Mouse (Mus musculus) layer of hippocampus, adult 9-10 months (tissue): ENCODE data around the gene Wdhd1.

Source experiments
- DNase-seq: peaks from one replicate; pipeline ENCODE4 v3.0.0; 2022; ENCODE audit warnings: low spot score

The Wdhd1 gene

DNA sequence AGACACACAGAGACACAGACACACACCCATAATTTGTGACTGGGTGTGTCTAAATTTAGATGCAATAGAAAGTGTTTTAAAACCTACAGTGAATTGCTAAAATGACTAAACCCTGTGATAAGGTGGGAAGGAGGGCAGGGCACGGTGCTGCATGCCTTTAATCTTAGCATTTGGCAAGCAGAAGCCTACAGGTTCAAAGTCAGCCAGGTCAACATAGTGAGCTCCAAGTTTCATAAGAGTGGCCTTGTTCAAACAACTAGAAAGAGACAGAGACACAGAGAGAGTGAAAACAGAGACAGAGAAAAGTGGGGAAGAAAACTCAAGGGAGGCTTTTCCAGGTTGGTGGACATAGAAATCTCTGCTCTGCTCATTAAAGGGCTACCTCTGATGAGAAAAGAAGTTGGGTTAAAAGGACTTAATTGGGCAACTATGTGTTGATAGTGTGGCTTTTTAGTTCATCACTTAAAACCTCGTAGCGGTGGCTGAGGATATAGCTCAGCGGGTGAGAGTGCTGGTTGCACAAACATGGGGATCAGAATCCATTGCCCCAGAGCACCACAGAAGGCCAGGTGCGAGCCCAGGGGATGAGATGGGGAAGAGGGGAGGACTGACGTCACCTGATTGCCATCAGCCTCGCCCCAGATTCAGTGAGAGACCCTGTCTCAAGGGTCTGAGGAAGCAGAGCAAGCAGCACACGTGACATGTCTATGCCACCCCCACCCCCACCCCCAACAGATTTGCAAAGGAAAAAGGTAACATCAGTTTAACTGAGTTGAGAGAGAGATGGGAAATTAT is 56.2 kb downstream of the Wdhd1 start:
- no peak for DNase-seq

DNA sequence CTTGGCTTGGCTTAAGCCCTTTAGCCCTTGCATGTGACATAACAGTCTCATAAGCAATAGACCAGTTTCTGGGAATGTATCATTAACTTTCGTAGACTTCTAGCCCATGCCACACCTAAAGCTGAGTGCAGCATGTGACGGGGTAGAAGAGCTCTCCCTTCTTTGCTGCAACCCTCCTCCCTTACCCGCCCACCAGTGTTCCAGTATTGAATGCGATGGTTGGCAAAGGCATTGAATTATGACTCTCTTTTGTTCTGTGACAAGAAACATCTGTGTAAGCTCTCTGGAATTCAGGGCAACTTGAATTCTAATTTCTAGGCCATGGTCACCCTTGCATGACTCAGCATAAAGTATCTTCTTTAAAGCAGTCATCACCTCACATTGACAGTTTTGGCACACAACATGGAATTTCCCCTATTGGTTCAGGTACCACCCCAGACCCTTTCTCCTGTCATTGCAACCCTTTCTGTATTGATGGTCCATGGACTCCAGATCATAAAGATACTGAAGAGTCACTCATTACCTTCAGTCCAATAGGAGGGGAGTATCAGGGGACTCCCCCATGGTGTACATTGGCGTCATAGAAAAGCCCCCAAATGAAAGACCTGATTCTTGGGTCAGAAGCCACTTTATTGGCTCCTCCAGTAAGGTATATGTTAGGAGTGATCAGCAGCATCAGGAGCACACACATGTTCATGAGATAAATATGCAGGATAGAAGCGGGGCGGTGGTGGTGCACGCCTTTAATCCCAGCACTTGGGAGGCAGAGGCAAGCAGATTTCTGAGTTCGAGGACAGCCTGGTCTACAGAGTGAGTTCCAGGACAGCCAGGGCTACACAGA is 57.7 kb downstream of the Wdhd1 start:
- DNase-seq, result no peak

DNA sequence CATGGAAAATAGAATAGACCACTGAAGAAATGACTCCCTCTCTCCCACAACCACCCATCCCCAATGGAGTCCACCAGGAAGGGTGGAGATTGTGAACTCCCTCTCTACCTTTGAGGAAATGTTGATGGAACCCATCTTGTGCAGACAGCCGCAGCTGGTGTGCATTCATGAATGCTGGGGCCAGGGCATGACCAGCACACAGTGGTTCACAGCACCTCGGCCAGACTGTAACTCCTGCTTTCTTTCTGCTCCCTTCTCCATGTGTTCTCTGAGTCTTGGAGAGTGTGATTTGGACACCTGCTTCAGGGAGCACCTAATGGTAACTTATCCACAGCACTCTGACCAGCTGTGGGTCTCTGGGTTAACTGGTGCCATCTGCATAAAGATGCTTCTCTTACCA is 60.1 kb downstream of the Wdhd1 start:
- no peak for DNase-seq

DNA sequence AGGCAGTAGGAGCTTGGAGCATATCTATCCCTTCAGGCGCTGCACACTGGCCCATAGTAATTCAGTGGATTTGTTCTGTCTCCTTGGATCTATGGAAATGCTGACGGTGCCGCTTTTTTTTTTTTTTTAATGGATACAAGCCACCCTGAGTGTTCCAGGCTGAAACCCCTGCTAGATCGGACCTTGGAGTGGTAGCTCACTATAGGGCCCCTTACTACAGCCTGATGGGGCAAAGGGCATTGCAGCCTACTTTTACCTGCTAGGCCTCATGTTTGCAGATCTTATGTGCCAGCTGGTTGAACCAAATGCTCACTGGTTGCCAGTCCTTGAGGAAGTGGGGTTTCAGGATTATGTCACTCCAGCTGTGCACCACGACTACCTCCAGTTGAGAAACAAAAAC is 62.3 kb downstream of the Wdhd1 start:
- DNase-seq, result no peak

DNA sequence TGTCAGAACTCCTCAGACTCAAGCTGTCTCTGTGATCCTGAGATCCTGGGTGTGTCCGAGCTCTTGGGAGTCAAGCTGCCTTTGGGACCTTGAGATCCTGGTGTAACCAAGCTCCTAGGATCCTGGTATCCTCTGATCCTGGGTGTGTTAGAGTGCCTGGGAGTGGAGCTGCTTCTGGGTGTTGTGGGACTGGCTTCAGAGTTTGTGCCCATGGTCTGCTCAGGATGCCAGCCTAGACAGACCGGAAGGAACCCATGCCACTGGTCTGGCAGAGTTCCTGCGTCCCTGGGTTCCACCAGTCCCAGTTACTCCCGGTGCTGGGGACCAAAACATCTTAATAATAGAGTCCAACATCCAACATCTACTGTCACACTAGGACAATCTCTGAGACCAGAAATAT is 63.4 kb downstream of the Wdhd1 start:
- no peak for DNase-seq

DNA sequence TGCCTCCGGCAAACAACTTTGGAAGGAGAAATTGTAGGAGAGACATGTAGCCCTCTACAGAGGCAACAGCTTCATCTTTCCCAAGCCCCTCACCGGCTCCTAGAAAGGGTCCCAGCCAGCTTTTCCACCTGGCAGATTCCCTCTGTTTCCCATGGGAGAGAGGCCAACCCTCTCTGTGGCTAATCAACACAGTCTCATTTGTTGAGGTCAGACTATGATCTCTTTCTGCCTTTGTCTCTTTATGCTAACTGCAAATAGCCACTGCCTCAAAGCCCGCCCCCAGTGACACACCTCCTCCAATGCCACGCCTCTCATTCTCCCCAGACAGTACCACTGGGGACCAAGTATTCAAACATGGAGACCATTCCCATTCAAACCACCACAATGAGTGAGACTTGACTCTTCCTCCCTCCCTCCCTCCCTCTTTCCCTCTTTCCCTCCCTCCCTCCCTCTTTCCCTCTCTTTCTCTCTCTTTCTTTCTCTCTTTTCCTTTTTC is 66.9 kb downstream of the Wdhd1 start:
- no peak for DNase-seq

DNA sequence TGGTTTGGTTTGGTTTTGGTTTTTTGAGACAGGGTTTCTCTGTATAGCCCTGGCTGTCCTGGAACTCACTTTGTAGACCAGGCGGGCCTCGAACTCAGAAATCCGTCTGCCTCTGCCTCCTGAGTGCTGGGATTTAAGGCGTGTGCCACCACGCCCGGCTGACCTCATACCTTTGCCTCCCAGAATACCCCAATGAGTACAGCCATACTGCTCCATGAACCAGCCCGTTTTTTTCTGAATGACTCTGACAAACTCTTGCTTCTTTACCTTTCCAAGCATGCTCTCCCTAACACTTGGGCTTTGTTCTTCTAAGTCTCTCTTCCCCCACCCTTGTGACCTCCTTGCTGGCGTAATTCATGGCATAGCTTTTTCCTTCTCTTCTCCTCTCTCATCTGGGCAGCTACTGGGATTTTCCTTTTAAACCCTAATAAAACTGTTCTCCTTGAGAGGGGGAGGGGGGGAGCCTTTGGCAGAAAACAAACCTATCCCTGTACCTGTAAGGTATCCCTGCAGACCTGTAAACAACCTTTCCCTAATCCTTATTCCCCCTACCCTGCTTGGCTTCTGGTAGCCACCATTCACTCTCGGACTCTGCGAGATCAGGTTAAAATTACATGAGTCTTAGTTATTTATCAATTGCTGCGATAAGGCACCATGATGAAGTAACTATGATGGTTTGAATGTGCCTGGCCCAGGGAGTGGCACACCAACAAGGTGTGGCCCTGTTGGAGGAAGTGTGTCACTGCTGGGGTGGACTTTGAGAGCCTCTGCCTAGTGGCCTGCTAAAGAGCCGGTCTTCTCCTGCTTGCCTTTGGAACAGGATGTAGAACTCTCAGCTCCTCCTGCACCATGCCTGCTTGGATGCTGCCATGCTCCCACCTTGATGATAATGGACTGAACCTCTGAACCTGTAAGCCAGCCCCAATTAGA is 67.8 kb downstream of the Wdhd1 start:
- DNase-seq, result no peak

DNA sequence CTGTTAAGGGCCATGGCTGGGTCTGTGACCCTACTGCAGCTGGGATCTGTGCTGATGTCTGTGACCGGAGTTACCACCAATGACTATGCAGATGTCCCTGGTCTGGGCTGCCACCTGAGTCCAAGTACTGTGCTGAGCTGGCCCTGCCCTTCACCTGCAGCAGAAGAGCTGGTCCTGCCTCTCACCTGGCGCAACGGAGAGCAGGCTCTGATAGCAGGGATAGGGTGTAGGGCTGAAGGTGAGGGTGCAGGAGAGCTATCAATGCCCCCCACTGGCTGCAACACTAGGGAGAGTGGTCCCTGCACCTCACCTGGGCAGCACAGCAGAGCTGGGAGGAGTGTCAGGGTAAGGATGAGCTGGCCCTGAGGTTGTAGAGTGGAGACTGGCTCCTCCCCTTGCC is 70.1 kb downstream of the Wdhd1 start:
- no peak for DNase-seq

DNA sequence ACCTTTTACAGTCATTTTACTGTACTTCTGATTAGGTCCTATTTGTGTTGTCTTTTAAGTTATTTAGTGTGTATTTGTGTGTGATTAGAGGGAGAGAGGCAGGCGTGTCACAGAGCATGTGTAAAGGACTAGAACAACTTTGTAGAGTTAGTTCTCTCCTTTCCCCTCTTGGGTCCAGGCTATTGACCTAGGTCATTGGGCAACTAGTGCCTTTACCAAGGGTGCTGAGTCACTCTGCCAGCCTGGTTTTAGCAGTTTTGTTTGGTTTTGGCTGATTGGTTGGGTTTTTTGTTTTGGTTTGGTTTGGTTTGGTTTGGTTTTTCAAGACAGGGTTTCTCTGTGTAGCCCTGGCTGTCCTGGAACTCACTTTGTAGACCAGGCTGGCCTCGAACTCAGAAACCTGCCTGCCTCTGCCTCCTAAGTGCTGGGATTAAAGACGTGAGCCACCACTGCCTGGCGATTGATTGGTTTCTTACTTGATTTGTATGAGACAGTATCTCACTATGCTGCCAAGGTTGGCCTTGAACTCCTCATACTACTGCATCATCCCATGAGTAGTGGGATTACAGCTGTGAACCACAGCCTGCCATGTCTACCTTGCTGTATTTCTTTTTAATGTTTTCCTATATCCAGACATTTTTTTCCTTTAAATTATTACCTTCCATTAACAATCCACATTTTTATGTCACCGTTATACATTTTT is 71.2 kb downstream of the Wdhd1 start:
- no peak for DNase-seq

DNA sequence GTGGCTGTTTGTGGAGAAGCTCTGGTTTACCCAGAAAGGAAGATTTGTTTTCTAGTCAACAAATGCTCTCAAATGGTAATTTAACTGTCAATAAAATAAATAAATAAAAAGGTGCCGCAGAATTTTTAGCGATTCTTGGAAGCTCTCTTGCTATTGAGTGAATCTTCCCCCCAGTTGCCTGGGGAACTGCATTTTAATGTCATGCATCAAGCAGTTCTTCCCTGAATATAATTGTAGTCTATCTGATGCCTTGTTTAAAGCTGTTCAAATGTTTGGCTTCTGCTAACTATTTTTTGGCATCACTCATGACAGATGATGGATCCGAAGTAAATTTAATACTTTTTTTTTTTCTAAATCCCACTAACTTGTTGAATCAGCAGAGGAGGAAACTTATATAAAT is 79.3 kb downstream of the Wdhd1 start:
- peak; percentile 7 for DNase-seq

DNA sequence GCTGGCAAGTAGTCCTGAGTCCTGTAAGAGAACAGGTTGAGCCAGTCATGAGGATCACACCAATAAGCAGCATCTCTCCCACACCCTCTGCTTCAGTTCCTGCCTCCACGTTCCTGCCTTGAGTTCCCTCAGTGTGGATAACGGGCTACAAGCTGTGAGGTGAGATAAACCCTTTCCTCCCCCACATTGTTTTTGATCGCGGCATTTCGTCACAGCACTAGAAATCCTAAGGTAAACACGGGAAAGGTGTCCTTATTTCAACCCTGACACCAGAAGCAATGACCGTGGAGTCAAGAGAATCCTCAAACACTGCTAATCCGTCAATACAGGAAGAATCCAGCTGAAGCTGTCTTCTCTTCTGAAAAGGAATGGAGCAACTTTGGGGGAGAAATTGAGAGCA is 79.9 kb downstream of the Wdhd1 start:
- DNase-seq, result no peak

DNA sequence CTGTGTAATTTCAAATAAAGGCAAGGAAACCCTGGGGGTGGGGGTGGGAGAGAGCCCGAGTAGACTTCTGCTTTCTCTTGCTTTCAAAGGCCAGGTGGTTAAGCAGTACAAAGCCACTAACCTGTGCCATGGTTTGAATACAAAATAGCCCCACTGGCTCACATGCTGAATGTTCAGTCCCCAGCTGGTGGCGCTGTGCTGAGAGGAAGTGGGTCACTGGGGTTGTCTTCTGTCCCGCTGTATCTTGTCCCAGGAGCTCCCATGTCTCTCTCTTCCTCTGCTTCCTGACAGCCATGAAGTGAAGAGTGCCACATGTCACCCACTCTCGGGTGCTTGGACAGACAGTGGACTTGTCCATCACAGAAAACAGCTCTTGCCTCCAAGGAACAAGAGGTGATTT is 82.6 kb downstream of the Wdhd1 start:
- no peak for DNase-seq

DNA sequence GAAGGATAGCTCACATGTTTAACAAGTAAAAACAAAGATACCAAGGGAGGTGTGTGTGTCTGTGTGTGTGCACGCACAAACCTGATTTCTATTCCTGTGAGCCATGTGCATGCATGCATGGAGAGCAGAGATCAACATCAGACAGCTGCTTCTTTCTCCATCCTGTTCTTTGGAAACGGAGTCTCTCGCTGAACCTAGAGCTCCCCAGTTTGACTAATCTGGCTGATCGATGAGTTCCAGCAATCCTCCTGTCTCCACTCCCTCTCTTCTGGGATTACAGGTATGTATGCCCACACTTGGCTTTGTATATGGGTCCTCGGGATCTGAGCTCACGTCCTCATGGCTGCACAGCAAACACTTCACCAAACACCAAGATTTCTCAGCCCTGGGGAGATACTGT is 83.2 kb downstream of the Wdhd1 start:
- DNase-seq, result no peak

DNA sequence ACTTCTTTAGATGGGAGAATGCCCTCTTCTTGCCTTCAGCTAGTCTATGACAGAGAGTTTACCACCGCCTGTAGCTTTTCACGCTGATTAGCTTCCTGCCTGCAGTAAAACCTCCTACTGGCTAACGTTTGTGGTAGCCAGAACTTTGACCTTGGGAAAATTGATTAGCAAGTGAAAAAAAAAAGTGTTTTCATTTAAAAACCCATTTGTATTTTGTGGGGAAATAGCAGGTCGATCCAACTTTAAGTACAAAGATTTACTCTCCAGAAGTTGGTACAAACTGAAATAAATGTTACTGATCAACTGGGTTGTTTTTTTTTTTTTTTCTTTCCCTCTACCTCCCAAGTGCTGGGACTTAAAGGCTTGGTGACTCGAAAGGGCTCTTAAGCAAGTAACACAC is 84.8 kb downstream of the Wdhd1 start:
- DNase-seq, result no peak
